Mouse (Mus musculus) embryo, embryonic 11.5 days (tissue): ENCODE measurements at regions not wholly inside any gene's neighbourhood (a gene's known extent, or its start where the extent isn't known, plus 50 kb on each side); places are given as distances from the start of the nearest gene placed in this dataset.

Experiments used
- DNase-seq: peaks from one replicate; pipeline ENCODE4 v3.0.0-alpha.2; 2012; ENCODE audit warnings: low read depth, low spot score

DNA sequence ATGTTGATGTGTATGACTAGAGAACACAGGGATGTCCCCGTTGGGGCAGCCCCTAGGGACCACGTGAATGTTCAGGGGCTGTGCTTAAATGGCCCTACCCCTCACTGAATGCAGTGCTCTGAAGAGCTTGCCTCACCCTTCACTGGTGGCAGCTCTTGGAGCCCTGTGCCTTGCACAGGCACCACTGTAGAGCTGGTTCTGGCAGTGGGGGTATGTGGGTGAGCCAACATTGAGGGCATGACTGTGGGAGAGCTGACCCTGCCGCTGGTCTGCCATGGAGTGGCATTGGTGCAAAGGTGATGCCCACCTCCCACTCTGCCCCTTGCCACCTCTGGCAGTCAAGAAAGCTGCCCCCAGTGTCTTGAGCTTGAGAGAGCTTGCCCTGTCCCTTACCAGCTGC is 69.6 kb upstream of the Tdrd3 start:
- DNase-seq = no peak

DNA sequence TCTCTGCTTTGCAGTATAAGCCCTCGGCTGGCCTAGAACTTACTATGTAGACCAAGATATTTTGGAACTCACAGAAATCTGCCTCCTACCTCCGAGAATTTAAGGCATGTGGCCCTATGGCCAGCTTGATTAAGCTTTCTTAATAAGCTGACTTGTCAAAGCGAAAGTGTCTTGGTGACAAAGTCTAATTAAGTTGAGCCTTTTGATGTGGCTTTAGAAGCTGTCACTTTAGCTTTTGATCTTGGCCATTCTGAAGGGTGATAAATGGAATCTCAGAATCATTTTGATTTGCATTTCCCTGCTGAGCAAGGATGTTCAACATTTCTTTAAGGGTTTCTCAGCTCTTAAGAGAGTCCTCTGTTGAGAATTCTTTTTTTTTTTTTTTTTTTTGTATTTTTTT is 67.6 kb upstream of the Tdrd3 start:
- no peak for DNase-seq

DNA sequence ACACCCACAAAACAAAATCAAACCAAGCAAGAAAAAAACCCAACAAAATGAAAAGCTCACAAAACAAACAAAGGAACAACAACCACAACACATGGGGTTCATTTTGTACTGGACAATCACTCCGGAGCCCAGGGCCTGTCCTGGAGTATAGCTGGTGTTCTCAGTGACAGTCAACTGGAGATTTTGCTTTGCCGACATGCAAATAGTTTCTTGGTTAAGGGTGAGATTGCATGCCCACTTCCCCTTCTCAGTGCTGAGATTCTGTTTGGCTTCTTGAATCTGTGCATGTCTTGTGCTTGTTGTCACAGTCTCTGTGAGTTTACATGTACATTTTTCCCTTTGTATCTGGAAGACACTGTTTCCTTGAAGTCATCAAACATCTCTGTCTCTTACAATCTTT is 50.6 kb upstream of the Tdrd3 start:
- no peak for DNase-seq
